ENCODE assay signal across 9 mouse cellular contexts in the genomic region with DNA sequence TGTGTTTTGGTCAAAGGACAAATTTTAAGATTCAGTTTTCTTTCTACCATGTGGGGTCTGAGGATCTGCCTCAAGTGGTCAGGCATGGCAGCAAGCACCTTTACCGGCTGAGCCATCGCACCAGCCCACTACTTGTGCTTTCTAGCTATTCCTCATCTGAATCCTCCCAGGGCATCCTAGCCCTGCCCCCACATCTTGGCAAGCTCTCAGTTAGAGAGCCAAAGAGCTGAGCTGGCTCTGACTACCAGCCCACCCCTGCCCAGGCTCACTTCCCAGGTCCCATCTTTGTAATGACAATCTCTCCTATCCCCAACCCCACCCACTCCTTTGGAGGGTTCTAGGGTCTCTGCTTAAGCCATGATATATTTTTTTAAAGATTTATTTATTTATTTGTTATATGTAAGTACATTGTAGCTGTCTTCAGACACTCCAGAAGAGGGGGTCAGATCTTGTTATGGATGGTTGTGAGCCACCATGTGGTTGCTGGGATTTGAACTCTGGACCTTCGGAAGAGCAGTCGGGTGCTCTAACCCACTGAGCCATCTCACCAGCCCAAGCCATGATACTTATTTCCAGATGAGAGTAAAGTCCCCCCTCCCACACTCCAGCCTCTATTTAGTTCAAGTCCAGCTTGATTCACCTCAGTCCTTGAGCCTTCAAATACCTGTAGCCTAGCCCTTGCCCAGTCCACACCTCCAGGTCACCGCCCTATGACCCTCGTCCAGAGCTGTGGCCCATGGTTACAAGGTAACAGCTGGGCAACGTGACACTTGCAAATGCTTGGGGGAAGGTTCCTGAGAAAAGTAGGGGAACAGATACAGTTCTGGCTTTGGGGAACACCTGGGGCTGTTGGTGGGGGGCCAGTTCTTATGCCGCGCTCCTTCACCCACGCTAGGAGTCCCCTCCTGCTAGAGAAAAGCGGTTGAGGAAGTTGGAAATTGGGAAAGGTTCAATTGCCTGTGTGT. TPM values are rescaled to one million over a fixed set of nuclear protein-coding genes. Genes with fewer than 3 reads are reported as not detected.
DNase-seq lines count a peak whose midpoint lies in the region; ATAC-seq and TF ChIP-seq lines count a peak whose summit lies in the region.
"Had no signal": no experiment of that assay in that cellular context is flagged by ENCODE, and none has a peak within 500 bp of the region (broad histone marks: within the 10 kb centered on the region; RNA-seq: fewer than 3 reads in every experiment).

No protein-coding gene starts in this region.

- peak; percentile 14 for DNase-seq in gastrocnemius, adult 2 months
- no peak for DNase-seq in gastrocnemius, postnatal 14 days
- DNase-seq in lung, adult 2 months = no peak
- DNase-seq in right cerebral cortex, postnatal 14 days = peak; percentile 62
- no peak for DNase-seq in urinary bladder, postnatal 36 days (ENCODE audit: low spot score in 2 of 2)
- no peak for DNase-seq in thymus, adult 18-20 months

- TF ChIP-seq CTCF in gastrocnemius, adult 2 months (IDR thresholded peaks at IDR 0.05) = no peak
- TF ChIP-seq CTCF in lung, adult 2 months (IDR thresholded peaks at IDR 0.05; ENCODE audit: insufficient read depth, low read length) = no peak

- H3K9me3 ChIP-seq in lung, embryonic 15.5 days = no peaks in the 10 kb centered on the region
- no peaks in the 10 kb centered on the region for H3K9me3 ChIP-seq in intestine, embryonic 15.5 days

- intact Hi-C loops in gastrocnemius, adult 2 months (cut with DNase I) = no loop called here
- intact Hi-C loops in gastrocnemius, postnatal 14 days (cut with DNase I; ENCODE audit: low total_unique reads) = no loop called here

- no peak overlapping the region for H3K9ac ChIP-seq in lung, embryonic 15.5 days
- H3K9ac ChIP-seq in intestine, embryonic 15.5 days = 0 out of 2 replicates have a peak overlapping the region, but pooled peaks have one; percentile 8

- 33% methylated on average over 11 of the region's 11 CpGs for WGBS in lung, embryonic 15.5 days
- WGBS in lung, adult 2 months = 47% methylated on average over 11 of the region's 11 CpGs
- WGBS in intestine, embryonic 15.5 days = 36% methylated on average over 11 of the region's 11 CpGs

- H3K27me3 ChIP-seq in lung, embryonic 15.5 days = peaks cover 62% of the 10 kb centered on the region
- peaks cover 53% of the 10 kb centered on the region for H3K27me3 ChIP-seq in intestine, embryonic 15.5 days (replicated peaks)

- H3K4me1 ChIP-seq in lung, embryonic 15.5 days = peaks cover 51% of the 10 kb centered on the region
- H3K4me1 ChIP-seq in lung, adult 2 months (ENCODE audit: control insufficient read depth, insufficient read depth, low read length) = peaks cover 20% of the 10 kb centered on the region
- H3K4me1 ChIP-seq in intestine, embryonic 15.5 days (replicated peaks) = peaks cover 36% of the 10 kb centered on the region

- H3K27ac ChIP-seq in gastrocnemius, adult 2 months = no peak overlapping the region
- H3K27ac ChIP-seq in lung, embryonic 15.5 days = no peak overlapping the region
- H3K27ac ChIP-seq in intestine, embryonic 15.5 days = no peak overlapping the region

- no peak for ATAC-seq in lung, embryonic 15.5 days (ENCODE audit: borderline replicate concordance, extremely low read depth, low FRiP score, low TSS enrichment)
- ATAC-seq in intestine, embryonic 15.5 days = no peak
- ATAC-seq: midbrain, embryonic 16.5 days had no signal

- no peaks in the 10 kb centered on the region for H3K36me3 ChIP-seq in lung, embryonic 15.5 days
- no peaks in the 10 kb centered on the region for H3K36me3 ChIP-seq in intestine, embryonic 15.5 days

- peak overlapping the region; percentile 95 for H3K4me2 ChIP-seq in lung, embryonic 15.5 days
- H3K4me2 ChIP-seq in intestine, embryonic 15.5 days (replicated peaks) = peak overlapping the region; percentile 94

- no peak overlapping the region for H3K4me3 ChIP-seq in gastrocnemius, adult 2 months
- no peak overlapping the region for H3K4me3 ChIP-seq in lung, embryonic 15.5 days
- no peak overlapping the region for H3K4me3 ChIP-seq in lung, adult 2 months (replicated peaks; ENCODE audit: extremely low read depth, low read depth, low read length)
- H3K4me3 ChIP-seq in intestine, embryonic 15.5 days (replicated peaks) = no peak overlapping the region

- TF ChIP-seq POLR2A in lung, adult 2 months (IDR thresholded peaks at IDR 0.05; ENCODE audit: borderline replicate concordance, extremely low read depth, low read depth, low read length) = no peak

RNA-seq across cellular contexts. Expression of a gene that starts 2.1 kb away (rescaled TPM):
- 10 to 100 TPM; 39.0 to 66.8 TPM for total RNA-seq in gastrocnemius, adult 2 months (2021)
- 10 to 100 TPM; 26.1 to 27.1 TPM for total RNA-seq in gastrocnemius, postnatal 14 days (2021)
- polyA plus RNA-seq in lung, embryonic 15.5 days (2015; fragmentation: Nextera tagmentation; extraction: Ambion mirVana) = 8.6 and 9.3 TPM in 2 replicates
- 13.1 and 13.8 TPM in 2 replicates for polyA plus RNA-seq in lung, adult 2 months (2012; rRNA removed)
- polyA plus RNA-seq in intestine, embryonic 15.5 days (2015; fragmentation: Nextera tagmentation; extraction: Ambion mirVana) = 6.0 and 6.8 TPM in 2 replicates

RNA-seq across cellular contexts. Expression of a gene that starts 13.6 kb away (rescaled TPM):
- 100 to 1,000 TPM; 116 to 139 TPM for total RNA-seq in gastrocnemius, adult 2 months (2021)
- 100 to 1,000 TPM; 138 to 139 TPM for total RNA-seq in gastrocnemius, postnatal 14 days (2021)
- 316 and 319 TPM in 2 replicates for polyA plus RNA-seq in lung, embryonic 15.5 days (2015; fragmentation: Nextera tagmentation; extraction: Ambion mirVana)
- 49.3 and 65.5 TPM in 2 replicates for polyA plus RNA-seq in lung, adult 2 months (2012; rRNA removed)
- 276 and 280 TPM in 2 replicates for polyA plus RNA-seq in intestine, embryonic 15.5 days (2015; fragmentation: Nextera tagmentation; extraction: Ambion mirVana)

RNA-seq across cellular contexts. Expression of a gene that starts 32.3 kb away (rescaled TPM):
- 1 to 10 TPM; 4.4 to 5.9 TPM for total RNA-seq in gastrocnemius, adult 2 months (2021)
- total RNA-seq in gastrocnemius, postnatal 14 days (2021) = 1 to 10 TPM; 4.9 to 5.3 TPM
- 12.7 and 15.6 TPM in 2 replicates for polyA plus RNA-seq in lung, embryonic 15.5 days (2015; fragmentation: Nextera tagmentation; extraction: Ambion mirVana)
- polyA plus RNA-seq in lung, adult 2 months (2012; rRNA removed) = 33.7 and 34.3 TPM in 2 replicates
- 13.6 and 15.7 TPM in 2 replicates for polyA plus RNA-seq in intestine, embryonic 15.5 days (2015; fragmentation: Nextera tagmentation; extraction: Ambion mirVana)

Comparison
In these comparisons a context has a peak if more than half of its experiments do, and no peak if none do; other contexts are left out.
1. DNase-seq: peak in gastrocnemius, adult 2 months (single experiment) and right cerebral cortex, postnatal 14 days (single experiment); none in gastrocnemius, postnatal 14 days (single experiment), lung, adult 2 months (single experiment), urinary bladder, postnatal 36 days (0 of 2) and thymus, adult 18-20 months (0 of 2).